Mouse (Mus musculus) telencephalon, adult 2 months (tissue): ENCODE results near the gene Zbtb48.
"Not testable (repeated sequence)": the region's sequence is repeated elsewhere in the genome, so short reads cannot be mapped to it uniquely, and the experiment has no call there.

Experiments
- DNase-seq: peaks from one replicate; pipeline ENCODE4 v3.0.0-alpha.2; 2011; ENCODE audit warnings: low read depth, low spot score

The Zbtb48 gene

DNA sequence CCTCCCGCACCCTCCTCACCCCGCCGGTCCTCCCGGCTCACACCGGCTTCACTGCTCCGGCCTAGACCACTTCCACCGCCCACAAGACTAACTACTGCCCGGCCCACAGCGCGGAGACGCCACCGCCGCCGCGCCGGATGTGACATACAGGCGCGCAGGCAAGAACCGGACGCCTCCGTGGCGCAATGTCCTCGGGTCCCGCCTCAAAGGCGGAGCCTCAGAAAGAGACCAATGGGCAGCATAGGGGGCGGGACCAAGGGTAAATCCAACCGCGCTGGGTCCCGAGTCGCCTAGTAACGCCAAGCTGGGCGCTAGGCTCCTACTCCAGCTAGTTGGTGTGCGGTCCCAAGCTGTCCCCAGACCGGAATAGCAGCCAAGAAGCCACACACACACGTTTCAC is at the start of gene Zbtb48:
Zbtb48 (minus strand) TSS at position 148 of the 400 bp plus-strand sequence.
- peak; percentile 96 for DNase-seq

DNA sequence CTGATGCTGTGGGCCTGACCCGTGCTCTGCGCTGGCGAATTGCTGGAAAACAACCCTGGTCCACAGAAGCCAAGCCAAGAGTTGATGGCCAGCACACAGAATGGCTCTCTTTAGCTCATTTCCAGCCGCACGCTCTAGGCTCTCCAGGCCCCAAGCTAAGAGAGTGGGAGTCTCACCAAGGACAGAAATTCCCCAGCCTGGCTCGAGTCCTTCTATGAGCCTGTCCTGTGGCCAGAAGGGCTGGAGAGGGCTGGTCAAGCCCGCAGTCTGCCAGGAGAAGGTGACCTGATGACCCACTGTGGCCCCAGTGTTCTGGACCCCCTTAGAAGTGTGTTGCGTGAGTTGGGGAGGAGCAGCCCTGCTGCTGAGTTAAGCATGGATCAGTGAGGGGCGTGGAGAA is 49.7 kb upstream of the Zbtb48 start:
- DNase-seq: no peak

DNA sequence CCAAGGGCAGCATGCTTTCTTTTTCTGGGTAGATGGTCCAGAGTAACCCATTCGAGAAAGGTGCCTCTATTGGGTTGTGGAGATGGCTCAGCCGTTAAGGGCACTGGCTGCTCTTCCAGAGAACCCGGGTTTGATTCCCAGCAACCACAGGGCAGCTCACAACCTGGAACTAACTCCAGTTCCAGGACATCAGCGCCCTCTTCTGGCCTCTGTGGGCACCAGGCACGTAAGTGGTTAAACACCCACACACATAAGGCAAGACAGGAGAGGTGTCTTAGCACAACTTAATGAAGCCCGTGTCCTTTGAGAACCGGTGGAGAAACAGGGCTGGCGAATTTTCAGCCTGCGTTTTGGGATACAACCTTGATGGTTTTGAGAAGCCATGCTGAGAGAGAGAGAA is 47.1 kb upstream of the Zbtb48 start:
- no peak for DNase-seq

DNA sequence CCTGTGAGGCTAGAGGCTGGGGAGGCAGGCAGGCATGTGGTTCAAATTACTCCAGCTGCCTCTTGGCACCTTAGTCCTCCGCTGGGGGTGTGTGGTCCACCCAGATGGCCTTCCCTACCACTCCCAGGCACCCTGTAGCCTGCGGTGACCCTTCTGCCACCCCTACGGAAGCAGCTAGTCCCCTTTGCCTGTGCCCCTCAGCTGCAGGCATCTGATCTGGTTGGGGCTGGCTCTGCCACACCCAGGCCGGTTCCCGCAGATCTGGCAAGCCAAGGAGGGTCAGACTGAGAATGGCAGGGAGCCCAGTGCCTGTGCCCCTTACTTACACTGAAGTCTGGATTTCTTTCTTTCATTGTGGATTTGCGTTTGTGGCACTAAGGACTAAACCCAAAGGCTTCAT is 46.2 kb upstream of the Zbtb48 start:
- no peak for DNase-seq

DNA sequence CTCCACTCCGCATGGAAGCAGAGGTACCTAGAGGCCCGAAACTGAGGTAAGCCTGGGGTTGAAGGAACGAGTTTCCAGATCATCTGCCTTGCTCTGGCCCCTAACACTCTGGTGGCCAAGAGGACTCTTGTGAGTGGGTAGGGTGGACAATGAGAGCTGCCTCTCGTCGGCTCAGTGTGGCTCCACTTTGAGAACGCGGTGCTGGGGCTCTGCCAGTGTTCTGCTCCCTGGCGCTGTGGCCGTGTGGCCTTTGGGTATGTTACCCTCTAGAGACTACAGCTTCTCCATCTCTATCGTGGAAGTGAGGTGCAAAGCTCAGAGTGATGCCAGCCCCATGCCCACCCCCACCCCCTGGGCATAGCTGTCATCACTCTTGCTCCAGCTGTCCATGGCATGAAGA is 45.2 kb upstream of the Zbtb48 start:
- DNase-seq: no peak

DNA sequence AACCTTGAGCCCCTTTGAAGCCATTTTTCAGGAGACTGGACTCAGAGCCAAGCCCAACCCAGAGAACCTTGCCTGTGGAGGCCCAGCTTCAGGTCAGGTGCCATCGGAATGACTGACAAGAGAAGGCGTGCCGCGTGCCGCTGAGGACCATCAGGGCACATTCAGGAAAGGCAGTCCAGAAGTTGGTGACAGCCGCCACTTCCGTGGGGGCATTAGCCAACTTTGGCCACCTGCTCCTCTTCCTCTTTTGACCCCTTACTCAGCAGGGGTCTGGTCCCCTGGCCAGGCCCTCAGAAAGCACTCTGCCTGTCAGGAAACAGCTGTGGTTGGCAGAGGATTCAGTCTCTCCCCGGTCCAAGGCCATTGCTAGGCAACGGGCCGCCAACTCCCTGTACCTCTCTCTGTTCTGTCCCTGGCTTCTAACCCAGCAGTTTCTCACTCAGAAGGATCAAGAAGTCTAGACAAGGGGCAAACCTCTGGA is 44.7 kb upstream of the Zbtb48 start, which contains the start of gene Plekhg5:
Plekhg5 (plus strand) TSS at position 378 of the 481 bp plus-strand sequence.
- DNase-seq: no peak

DNA sequence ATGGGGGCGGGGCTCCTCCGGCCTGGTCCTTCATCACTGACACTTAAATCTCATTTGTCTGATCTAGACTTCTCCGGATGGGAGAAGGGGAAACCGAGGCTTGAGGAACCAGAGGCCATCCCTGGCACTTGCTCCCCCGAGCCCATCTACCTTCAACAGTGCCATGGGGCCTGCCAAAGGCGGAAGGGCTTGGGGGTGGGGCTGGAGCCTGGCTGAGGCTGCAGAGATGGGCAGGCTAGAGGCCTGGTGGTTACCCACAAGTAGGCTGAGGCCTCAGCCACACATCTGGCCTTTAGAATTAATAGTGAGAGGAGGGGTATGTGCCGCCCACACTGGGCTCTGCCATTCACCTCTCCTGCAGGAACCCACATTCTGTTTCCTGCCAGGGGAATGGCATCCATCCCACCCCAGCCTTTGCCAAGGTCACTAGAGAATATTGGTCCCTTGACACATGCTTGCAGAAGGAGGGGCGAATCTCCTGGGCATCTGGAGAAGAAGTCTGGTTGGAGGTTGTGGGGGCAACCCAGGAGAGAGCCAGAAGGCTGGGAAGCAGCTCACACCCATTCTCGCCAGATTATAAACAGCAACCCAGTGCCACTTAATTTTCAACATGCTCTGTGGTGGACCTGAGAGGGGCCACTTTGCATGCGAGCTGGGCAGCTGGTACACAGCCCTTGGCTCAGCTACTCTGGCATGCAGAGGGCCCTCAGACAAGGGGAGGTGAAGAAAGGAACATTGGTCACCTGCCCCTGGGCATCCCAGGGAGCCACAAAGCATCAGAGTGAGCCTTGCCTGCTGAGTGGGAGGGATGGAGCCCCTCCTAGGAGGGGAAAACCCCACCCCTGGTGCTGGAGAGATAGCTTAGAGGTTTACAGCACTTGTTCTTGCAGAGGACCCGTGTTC is 43.3 kb upstream of the Zbtb48 start:
- DNase-seq: no peak

DNA sequence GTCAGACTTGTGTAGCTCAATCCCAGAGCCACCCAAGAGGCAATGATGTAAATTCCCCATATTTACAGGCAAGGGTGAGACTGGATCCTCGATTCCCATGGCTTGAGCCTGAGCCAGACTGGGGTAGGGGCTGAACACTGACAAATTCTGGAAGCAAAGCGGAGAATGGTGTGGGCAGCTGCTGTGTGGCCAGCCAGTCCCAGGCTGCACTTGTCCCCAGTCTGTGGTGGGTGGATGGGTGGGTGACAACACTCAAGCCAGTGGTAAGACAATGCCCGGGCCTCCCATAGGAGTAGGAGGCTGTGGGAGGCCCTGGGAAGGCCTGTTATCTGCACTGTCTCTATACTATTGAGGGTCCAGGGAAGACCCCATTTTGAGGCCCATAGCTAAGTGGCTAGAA is 41.8 kb upstream of the Zbtb48 start:
- DNase-seq: no peak

DNA sequence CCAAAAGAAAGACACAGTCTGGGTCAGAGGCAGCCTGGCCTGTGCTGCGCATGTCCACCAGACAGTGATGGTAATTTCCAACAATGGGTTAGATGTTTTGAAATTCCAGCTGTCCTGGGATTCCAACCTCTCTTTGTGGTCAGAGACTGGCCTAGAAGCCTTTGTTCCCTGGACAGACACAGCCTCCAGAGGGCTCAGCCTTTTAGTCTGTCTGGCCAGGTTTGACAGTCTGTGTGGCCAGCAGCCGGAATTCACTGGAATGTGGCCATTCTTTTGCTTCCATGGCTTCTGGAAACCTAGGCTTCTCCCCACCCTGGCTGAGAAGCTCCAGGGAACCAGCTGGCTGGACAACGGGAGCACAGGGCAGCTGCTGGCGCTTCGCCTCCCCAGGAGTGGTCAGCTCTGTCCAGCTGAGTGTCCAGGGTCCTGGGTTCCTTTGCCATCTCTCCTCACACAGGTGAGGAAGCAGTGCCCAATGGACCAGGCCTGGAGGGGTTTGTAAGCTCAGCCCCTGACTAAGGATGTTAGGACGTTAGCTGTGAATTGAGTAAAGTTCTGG is 40.8 kb upstream of the Zbtb48 start:
- no peak for DNase-seq

DNA sequence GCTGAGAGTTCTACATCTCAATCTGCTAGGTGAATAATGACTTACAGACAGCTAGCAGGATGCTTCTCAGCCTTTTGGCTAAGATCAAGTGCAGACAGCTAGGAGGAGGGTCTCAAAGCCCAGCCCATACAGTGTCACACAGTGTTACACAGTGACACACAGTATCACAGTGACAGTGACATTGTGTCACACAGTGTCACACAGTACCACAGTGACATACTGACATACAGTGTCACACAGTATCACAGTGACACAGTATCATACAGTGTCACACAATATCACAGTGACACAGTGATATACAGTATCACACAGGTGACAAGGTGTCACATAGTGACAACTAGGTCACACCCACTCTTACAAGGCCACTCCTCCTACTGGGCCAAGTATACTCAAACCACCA is 39.8 kb upstream of the Zbtb48 start:
- DNase-seq: no peak

DNA sequence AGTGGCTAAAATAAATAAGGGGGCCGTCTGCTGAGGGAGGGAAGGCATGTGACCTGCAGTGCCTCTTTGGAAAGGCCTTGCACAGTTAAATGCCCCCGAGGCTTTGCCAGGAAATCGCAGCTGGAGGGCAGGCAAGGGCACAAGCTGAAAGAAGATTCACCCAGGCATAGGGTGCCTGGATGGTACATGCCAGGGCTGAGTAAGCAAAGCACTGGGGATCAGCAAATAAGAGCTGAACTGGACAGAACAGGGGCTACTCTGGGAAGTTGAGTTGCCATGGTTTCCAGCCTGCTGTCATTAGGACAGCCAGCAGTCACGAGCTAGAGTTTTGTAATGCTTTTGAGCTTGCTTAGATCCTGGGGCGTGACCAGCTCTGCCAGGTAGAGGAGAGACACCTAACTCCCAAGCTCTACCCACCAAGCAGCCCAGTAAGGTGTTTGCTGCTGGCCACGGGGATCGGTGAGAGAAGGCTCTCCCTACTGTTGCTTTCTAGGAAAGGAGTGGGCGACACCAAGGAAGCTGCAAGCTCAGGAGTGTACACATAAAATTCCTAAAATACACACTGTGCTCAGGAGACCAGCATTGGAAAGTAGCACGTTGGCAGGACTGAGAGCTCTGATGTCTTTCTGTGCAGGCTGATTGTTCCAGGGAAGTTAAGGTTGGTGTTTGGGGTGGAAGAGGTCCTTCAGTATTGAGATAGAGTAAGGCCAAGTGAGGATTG is 35.1 kb upstream of the Zbtb48 start:
- no peak for DNase-seq

DNA sequence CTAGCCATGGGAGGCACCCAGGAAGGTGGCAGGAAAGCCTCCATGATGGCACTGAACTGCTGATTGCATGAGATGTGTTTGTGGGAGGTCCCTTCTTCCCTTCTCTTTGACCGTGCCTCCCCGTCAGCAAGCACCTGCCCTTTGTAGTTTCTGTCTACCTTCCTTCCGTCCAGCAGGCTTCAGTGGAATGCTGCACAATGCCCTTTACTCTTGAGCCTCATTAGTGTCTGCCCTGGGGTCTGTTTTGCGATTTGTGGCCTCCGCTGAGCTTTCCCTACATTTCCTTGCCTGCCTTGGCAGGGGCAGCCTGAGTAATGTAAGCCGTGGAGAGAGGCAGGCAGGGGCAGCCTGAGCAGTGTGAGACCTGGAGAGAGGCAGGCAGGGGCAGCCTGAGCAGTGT is 17.1 kb upstream of the Zbtb48 start:
- no peak for DNase-seq

DNA sequence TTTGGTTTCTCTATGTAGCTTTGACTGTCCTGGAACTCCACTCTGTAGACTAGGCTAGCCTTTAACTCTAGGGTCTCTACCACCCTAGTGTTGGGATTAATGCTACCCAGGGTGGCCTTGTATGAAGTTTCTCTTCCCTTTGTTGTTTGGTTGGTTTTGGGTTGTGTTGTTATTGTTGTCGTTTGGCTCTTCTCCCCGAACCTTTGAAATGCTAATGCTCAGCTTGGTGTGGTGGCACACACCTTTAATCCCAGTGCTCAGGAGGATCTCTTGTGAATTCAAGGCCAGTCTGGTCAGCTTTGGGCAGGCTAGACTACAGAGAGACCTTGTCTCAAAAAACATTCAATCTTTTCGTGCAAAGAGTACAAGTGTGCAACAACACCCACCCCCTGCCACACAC is 15.7 kb upstream of the Zbtb48 start:
- no peak for DNase-seq

DNA sequence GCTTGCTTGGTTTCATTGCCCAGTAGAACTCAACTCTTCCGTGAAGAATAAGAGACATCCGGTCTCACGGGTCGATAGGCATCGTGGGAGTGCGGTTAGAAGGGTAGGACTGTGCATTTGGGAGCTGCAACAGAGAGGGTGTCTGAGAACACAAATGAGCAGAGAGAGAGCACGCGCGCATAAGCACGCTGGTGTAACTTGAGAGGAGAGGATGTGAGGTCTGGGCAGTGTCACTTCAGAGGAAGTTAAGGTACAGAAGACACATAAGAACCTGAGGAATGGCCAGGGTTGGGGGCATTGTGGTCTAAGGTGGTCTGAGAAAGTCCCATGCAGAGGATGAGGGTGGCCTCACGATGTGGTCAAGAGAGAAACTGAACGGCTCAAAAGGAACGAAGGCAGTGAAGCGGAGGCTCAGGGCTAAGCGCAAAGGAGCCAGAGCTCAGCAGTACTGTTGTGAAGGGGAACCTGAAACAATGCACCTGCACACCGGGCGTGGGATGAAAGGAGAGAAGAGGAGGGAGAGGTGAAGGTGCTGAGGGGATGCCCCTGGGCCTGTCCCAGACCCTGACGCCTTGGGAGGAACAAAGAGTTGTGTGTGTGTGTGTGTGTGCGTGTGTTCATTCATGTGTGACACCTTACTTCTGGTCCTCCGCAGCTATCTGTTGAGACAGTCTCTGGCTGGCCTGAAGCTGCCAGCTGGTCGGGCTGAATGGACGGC is 14.6 kb upstream of the Zbtb48 start:
- DNase-seq: no peak

DNA sequence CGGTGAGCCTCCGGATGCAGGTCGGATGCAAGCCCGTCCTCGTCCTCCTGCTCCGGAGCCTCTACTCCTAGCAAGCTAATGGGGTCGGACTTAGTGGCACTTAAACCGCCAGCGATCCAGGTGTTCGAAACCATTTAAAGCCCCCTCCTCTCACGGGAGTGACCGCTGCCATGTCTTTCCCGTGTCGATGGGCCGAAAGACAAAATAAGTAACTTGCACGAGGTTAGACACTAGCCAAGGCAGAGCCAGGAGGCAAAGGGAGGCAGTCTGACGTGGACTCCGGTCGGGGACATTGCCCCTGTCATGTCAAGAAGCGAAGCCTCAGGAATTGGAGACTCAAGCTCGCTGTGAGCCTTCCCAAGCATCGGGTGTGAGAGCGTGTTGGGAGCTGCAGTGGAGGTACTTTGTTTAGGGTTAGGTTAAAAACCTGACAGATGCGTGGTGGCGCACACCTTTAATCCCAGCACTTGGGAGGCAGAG is 12.4 kb upstream of the Zbtb48 start:
- no peak for DNase-seq

DNA sequence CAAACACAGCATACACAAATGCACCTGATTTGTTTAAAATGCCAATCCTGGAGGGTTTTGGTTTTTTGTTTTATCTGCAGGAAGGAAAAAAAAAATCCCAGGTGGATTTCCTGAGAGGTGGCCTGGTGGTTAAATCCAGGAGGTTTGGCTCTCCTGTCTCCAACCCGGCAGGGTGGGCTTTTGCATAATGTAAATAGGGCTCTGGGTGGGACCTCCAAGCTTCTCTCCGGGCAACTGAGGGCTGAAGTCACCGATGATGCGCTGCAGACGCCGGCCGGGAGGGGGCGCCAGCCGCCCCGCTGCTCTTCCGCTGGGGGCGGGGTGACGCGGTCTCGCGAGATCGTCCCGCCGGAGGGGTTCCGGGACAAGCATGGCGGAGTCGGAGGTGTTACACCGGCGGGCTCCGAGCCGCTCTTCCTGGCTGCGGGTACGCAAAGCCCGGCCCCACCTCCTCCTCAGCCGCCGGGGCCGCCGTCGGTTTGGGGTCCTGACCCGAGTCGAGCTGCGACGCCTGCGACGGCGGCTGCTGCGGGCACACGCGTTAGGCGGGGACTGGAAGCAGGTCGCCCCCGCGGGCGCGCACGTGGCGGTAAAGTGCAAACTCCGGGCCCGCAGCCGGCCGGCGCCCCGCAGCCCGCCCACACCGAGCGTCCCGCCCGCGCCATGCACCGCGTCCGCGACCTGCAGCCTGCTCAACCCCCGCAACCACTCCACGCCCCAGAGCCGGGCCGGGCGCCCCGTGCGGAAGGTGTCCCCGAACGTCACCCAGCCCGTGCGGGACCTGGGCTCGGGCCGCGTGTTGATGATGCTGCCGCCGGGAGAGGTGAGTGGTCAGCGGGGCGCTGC is 11.7 kb upstream of the Zbtb48 start, which contains the start of gene Nol9:
Nol9 (plus strand) TSS at position 337 of the 846 bp plus-strand sequence.
- peak; percentile 64 for DNase-seq

DNA sequence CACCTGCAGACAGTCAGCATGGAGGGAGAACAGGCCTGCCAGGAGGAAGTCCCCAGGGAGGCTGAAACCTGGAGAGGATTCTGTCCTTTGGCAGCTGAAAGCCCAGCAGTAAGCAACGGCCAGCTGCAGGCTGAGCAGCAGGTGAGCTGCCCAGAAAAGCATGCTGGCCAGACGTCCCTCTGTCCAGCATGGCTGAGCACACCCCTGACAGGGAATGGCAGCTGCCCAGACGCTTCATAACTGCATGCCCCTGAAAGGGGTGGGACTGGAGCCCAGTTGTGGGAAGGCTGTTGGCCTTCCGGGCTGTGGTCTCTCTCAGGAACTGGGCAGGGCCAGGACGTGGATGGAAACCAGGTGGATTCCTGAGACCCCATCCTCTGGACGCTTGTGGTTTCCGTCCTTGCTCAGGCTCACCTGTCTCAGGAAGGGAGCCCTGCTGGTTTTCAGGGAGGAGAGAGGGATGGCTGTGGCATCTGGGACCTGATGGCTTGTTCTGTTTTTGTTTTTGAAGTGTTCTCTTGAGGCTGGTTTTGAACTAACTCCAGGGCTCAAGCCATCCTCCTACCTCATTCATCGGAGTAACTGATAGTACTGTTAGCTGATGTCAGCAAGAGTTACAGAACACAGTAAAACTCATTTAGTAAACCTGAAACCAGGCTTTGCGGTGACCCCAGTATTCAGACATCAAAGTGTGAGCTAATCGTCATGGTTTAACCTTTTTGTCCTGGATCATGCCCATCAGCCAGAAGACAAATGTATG is 10.9 kb upstream of the Zbtb48 start, which contains the start of gene Tas1r1:
Tas1r1 (minus strand) TSS at position 344 of the 760 bp plus-strand sequence.
- DNase-seq: no peak

DNA sequence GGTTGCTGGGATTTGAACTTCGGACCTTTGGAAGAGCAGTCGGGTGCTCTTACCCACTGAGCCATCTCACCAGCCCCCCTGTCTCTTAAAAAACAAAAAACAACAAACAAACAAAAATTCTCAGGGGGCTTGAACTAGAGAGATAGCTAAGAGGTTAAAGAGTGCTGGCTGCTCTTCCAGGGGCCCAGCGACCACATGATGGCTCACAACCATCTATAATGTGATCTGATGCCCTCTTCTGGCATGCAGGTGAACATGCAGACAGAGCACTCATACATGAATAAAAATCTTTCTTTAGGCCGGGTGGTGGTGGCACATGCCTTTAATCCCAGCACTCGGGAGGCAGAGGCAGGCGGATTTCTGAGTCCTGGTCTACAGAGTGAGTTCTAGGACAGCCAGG is 9.0 kb upstream of the Zbtb48 start:
- not testable (repeated sequence) for DNase-seq

DNA sequence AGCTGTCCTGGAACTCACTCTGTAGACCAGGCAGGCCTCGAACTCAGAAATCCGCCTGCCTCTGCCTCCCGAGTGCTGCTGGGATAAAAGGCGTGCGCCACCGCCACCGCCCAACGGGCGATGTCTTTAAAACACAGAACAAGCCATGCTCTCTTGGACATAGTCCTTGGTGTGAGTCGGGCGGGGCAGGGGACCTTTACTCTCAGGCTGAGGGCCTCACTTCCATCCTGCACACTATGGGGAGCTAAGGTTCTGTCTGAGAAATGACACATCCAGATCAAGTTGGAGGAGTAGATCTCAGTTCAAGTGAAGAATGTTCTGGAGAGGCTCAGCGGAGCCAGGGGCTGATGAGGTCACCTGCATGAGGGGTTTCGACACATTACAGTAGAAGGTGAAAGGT is 5.5 kb upstream of the Zbtb48 start:
- DNase-seq: no peak

DNA sequence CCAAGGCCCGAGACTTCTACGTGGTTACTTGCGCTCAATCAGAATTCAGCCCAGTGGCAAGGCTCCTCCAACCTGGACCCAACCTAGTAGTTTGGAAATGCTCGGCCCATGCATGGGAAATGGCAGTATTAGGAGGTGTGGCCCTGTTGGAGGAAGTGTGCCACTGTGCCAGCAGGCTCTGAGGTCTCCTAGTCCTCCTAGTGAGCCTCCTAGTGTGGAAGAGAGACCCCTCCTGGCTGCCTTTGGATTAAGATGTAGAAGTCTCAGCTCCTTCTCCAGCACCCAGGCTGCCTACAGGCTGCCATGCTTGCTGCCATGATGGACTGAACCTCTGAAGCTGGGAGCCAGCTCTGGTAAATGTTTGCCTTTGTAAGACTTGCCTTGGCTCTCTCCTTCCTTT is 2.5 kb upstream of the Zbtb48 start:
- no peak for DNase-seq
